Mouse (Mus musculus) liver (tissue): Measurements from ENCODE around the gene Nfyc.

Experiments
- DNase-seq: peaks from one replicate; pipeline ENCODE4 v3.0.0-alpha.2; 2020; ENCODE audit warnings: mixed read lengths

Gene Nfyc

DNA sequence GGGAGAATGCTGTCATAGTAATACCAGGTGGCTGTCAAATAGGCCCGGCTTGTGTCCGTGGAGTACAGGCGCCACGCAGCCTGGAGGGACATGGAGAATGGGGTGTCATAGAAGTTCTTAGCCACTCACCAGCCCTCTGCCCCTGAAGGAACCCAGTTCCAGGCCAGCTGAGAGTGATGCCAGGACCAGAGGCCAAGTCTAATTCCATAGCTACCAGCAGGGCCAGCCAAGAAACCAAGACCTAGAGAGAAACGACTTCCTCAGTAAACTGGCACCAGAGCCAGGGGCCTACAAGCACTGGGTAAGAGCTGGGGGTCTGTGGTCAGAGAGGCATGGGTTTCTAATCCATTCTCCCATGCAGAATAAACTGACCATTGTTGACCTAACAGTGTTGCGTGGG is 118.4 kb downstream of the Nfyc start:
- no peak for DNase-seq

DNA sequence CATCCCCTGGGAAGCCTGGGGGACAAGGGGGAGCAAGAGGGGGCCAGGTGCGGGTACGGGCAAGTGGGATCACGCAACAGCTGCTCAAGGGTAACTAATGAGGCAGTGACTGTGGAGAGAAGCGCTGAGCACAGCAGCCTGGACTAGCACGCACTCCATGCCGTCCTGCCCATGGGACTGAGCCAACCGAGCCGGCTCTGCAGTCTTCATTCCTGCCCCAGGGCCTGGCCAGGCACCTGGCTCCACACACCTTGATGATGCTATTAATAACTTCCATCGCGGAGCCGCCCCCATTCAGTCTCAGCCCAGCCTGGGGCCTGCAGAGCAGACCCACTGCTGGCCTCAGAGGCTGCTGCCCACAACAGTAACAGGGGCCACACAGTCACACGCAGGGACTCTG is 119.1 kb downstream of the Nfyc start:
- no peak for DNase-seq
